Mouse (Mus musculus): ENCODE measurements around the gene D10Wsu102e. TPM values are rescaled to one million over a fixed set of nuclear protein-coding genes. Genes with fewer than 3 reads are reported as not detected.

D10Wsu102e gene
- total RNA-seq (2021) = 1 to 10 TPM in 1 of 2 experiments, under 1 TPM in 1; 0.82 to 1.0 TPM
- long read RNA-seq, experiment 1, full-length matches to known transcripts = 9 of 11 reads
- long read RNA-seq, experiment 1, partial matches to known transcripts = 0 of 11 reads
- long read RNA-seq, experiment 1, other reads (novel, unspliced or antisense) = 2 of 11 reads
- long read RNA-seq, experiment 2, full-length matches to known transcripts = 4 of 5 reads
- long read RNA-seq, experiment 2, partial matches to known transcripts = 0 of 5 reads
- long read RNA-seq, experiment 2, other reads (novel, unspliced or antisense) = 1 of 5 reads

- peak; percentile 98 to 99 for DNase-seq
Measured at GRCm38 (mm10) chr10:83359956-83360355, at the start of gene D10Wsu102e. Gene D10Wsu102e (plus strand): TSS chr10:83360221.

GRCm38 (mm10) chr10:83310356-83310755 is 49.7 kb upstream of the D10Wsu102e start:
- DNase-seq = no peak

- DNase-seq = no peak
Measured at GRCm38 (mm10) chr10:83313033-83313432, 47.0 kb upstream of the D10Wsu102e start.

GRCm38 (mm10) chr10:83320396-83320795 is 39.6 kb upstream of the D10Wsu102e start:
- DNase-seq = no peak

GRCm38 (mm10) chr10:83320870-83321269 is 39.2 kb upstream of the D10Wsu102e start:
- peak; percentile 46 to 55 for DNase-seq

GRCm38 (mm10) chr10:83321528-83321927 is 38.5 kb upstream of the D10Wsu102e start:
- no peak for DNase-seq

- no peak for DNase-seq
Measured at GRCm38 (mm10) chr10:83322551-83323100, 37.4 kb upstream of the D10Wsu102e start.

- DNase-seq = no peak
Measured at GRCm38 (mm10) chr10:83324871-83325270, 35.1 kb upstream of the D10Wsu102e start.

GRCm38 (mm10) chr10:83325903-83326302 is 34.1 kb upstream of the D10Wsu102e start:
- no peak for DNase-seq

GRCm38 (mm10) chr10:83326648-83327285 is 33.3 kb upstream of the D10Wsu102e start:
- no peak for DNase-seq

- no peak for DNase-seq
Measured at GRCm38 (mm10) chr10:83328791-83329190, 31.2 kb upstream of the D10Wsu102e start.

GRCm38 (mm10) chr10:83330336-83330735 is 29.7 kb upstream of the D10Wsu102e start:
- DNase-seq = no peak

- no peak for DNase-seq
Measured at GRCm38 (mm10) chr10:83331811-83332210, 28.2 kb upstream of the D10Wsu102e start.

- no peak for DNase-seq
Measured at GRCm38 (mm10) chr10:83332581-83332980, 27.4 kb upstream of the D10Wsu102e start.

GRCm38 (mm10) chr10:83336336-83336735 is 23.7 kb upstream of the D10Wsu102e start:
- no peak for DNase-seq

- DNase-seq = peak; percentile 89 to 91
Measured at GRCm38 (mm10) chr10:83337159-83337951, 22.7 kb upstream of the D10Wsu102e start, which contains the start of gene Slc41a2. Gene Slc41a2 (minus strand): TSS chr10:83337882.

GRCm38 (mm10) chr10:83337971-83338598 is 21.9 kb upstream of the D10Wsu102e start:
- no peak for DNase-seq

- no peak for DNase-seq
Measured at GRCm38 (mm10) chr10:83341226-83341625, 18.8 kb upstream of the D10Wsu102e start.

- DNase-seq = peak; percentile 77 to 82
Measured at GRCm38 (mm10) chr10:83343171-83343570, 16.9 kb upstream of the D10Wsu102e start.

GRCm38 (mm10) chr10:83343828-83344685 is 16.0 kb upstream of the D10Wsu102e start:
- DNase-seq = no peak

Measured in adrenal gland, postnatal 36 days (tissue).